Mouse (Mus musculus): Measurements from ENCODE around the gene Knop1.

DNA sequence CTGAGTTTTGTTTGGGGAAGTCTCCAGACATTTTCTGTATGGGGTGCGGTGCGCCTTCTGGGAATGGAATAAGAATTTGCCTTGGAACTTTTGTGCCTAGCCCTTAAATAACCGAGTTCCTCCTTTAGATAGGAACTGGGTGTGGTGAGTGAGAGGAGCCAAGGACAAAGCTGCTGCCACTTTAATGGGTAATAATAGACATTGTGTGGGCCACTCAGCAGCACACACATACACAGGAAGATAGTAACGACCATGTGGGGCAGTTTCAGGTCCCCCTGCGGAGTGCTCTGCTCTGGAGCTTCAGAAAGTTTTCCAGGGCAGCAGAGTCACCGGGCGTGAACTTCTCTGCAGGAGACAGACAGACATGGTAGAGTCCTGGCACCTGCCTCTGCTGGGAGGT, 34.7 kb downstream of the Knop1 start:
- TF ChIP-seq CTCF (IDR thresholded peaks at IDR 0.05) (no peak), POLR2A (IDR thresholded peaks at IDR 0.05; ENCODE audit: insufficient read depth, low read depth, low read length) (no peak)

Measured in heart, adult 2 months (tissue).